Mouse (Mus musculus): ENCODE measurements at regions not wholly inside any gene's neighbourhood (a gene's known extent, or its start where the extent isn't known, plus 50 kb on each side); places are given as distances from the start of the nearest gene placed in this dataset.

- DNase-seq (ENCODE audit: low spot score), result no peak
These were observed 135.2 kb upstream of the Parp11 start for GRCm38 (mm10) chr6:127311192-127312054.

GRCm38 (mm10) chr6:127317309-127317708 is 129.3 kb upstream of the Parp11 start:
- no peak for DNase-seq (ENCODE audit: low spot score)

GRCm38 (mm10) chr6:127318746-127319582 is 127.7 kb upstream of the Parp11 start:
- no peak for DNase-seq (ENCODE audit: low spot score)

GRCm38 (mm10) chr6:127320600-127320999 is 126.0 kb upstream of the Parp11 start:
- no peak for DNase-seq (ENCODE audit: low spot score)

- DNase-seq (ENCODE audit: low spot score), result no peak
These were observed 125.6 kb upstream of the Parp11 start for GRCm38 (mm10) chr6:127321031-127321430.

GRCm38 (mm10) chr6:127322398-127322797 is 124.2 kb upstream of the Parp11 start:
- no peak for DNase-seq (ENCODE audit: low spot score)

- peak; percentile 69 for DNase-seq (ENCODE audit: low spot score)
These were observed 121.7 kb upstream of the Parp11 start for GRCm38 (mm10) chr6:127324984-127325383.

GRCm38 (mm10) chr6:127325596-127326332 is 120.9 kb upstream of the Parp11 start:
- DNase-seq (ENCODE audit: low spot score), result no peak

GRCm38 (mm10) chr6:127326333-127326729 is 120.3 kb upstream of the Parp11 start:
- DNase-seq (ENCODE audit: low spot score), result no peak

GRCm38 (mm10) chr6:127329191-127330014 is 117.2 kb upstream of the Parp11 start:
- DNase-seq (ENCODE audit: low spot score), result no peak

- DNase-seq (ENCODE audit: low spot score), result peak; percentile 87
These were observed 116.5 kb upstream of the Parp11 start for GRCm38 (mm10) chr6:127330015-127330705.

- peak; percentile 42 for DNase-seq (ENCODE audit: low spot score)
These were observed 115.5 kb upstream of the Parp11 start for GRCm38 (mm10) chr6:127331091-127331490.

GRCm38 (mm10) chr6:127334256-127334655 is 112.4 kb upstream of the Parp11 start:
- peak; percentile 56 for DNase-seq (ENCODE audit: low spot score)

- DNase-seq (ENCODE audit: low spot score), result peak; percentile 45
These were observed 111.2 kb upstream of the Parp11 start for GRCm38 (mm10) chr6:127335462-127335886.

- no peak for DNase-seq (ENCODE audit: low spot score)
These were observed 110.5 kb upstream of the Parp11 start for GRCm38 (mm10) chr6:127335996-127336660.

- DNase-seq (ENCODE audit: low spot score), result no peak
These were observed 109.8 kb upstream of the Parp11 start for GRCm38 (mm10) chr6:127336681-127337397.

- DNase-seq (ENCODE audit: low spot score), result no peak
These were observed 109.2 kb upstream of the Parp11 start for GRCm38 (mm10) chr6:127337398-127337871.

- DNase-seq (ENCODE audit: low spot score), result no peak
These were observed 108.2 kb upstream of the Parp11 start for GRCm38 (mm10) chr6:127338412-127338811.

GRCm38 (mm10) chr6:127341604-127342003 is 105.0 kb upstream of the Parp11 start:
- no peak for DNase-seq (ENCODE audit: low spot score)

Measured in lung, postnatal 25 days (tissue).